Mouse (Mus musculus): ENCODE measurements around the gene Tusc2. TPM values are rescaled to one million over a fixed set of nuclear protein-coding genes. Genes with fewer than 3 reads are reported as not detected.

Tusc2 gene
- 23.5 and 25.3 TPM in 2 replicates for polyA plus RNA-seq (2011; ENCODE audit: insufficient read depth, insufficient read length, low read depth, missing spikeins)

- Histone ChIP-seq H3K9ac (ENCODE audit: low read depth, poor library complexity, severe bottlenecking) (peak within 1 kb of the TSS; percentile 75), H3K36me3 (ENCODE audit: control insufficient read depth, insufficient read depth, low read length, poor library complexity, severe bottlenecking) (peaks cover 33% of the 10 kb centered on the region), H3K27me3 (ENCODE audit: control insufficient read depth, insufficient read depth, low read length, poor library complexity, severe bottlenecking) (no peaks in the 10 kb centered on the region), H3K4me1 (ENCODE audit: control insufficient read depth, insufficient read depth, low read length) (peaks cover 2% of the 10 kb centered on the region), H3K27ac (ENCODE audit: insufficient read depth, low read length) (no peak within 1 kb of the TSS), H3K4me3 (ENCODE audit: low read depth, low read length) (peak within 1 kb of the TSS; percentile 70), H3K9me3 (replicated peaks; ENCODE audit: control insufficient read depth, insufficient read depth, low read length, poor library complexity, severe bottlenecking) (no peaks in the 10 kb centered on the region)
- TF ChIP-seq EP300 (IDR thresholded peaks at IDR 0.05; ENCODE audit: insufficient read depth, low read depth, low read length) (no peak), CTCF (IDR thresholded peaks at IDR 0.05; ENCODE audit: low read depth, low read length) (no peak), POLR2A (IDR thresholded peaks at IDR 0.05; ENCODE audit: insufficient read depth, low read length) (no peak)
These were observed at the start of gene Tusc2 for GRCm38 (mm10) chr9:107563029-107563581. Gene Tusc2 (plus strand): TSS chr9:107563255.

- Histone ChIP-seq H3K9ac (ENCODE audit: low read depth, poor library complexity, severe bottlenecking) (no peak overlapping the region), H3K9me3 (replicated peaks; ENCODE audit: control insufficient read depth, insufficient read depth, low read length, poor library complexity, severe bottlenecking) (no peaks in the 10 kb centered on the region), H3K27me3 (ENCODE audit: control insufficient read depth, insufficient read depth, low read length, poor library complexity, severe bottlenecking) (no peaks in the 10 kb centered on the region), H3K36me3 (ENCODE audit: control insufficient read depth, insufficient read depth, low read length, poor library complexity, severe bottlenecking) (no peaks in the 10 kb centered on the region), H3K4me3 (ENCODE audit: low read depth, low read length) (no peak overlapping the region), H3K27ac (ENCODE audit: insufficient read depth, low read length) (no peak overlapping the region), H3K4me1 (ENCODE audit: control insufficient read depth, insufficient read depth, low read length) (no peaks in the 10 kb centered on the region)
- TF ChIP-seq EP300 (IDR thresholded peaks at IDR 0.05; ENCODE audit: insufficient read depth, low read depth, low read length) (0 out of 2 replicates have a peak, but pooled peaks have one; percentile 52), POLR2A (IDR thresholded peaks at IDR 0.05; ENCODE audit: insufficient read depth, low read length) (no peak), CTCF (IDR thresholded peaks at IDR 0.05; ENCODE audit: low read depth, low read length) (peak; percentile 100)
These were observed 48.6 kb upstream of the Tusc2 start for GRCm38 (mm10) chr9:107514303-107514955.

- H3K27ac ChIP-seq (ENCODE audit: insufficient read depth, low read length) = no peak overlapping the region
- H3K4me3 ChIP-seq (ENCODE audit: low read depth, low read length) = no peak overlapping the region
- H3K4me1 ChIP-seq (ENCODE audit: control insufficient read depth, insufficient read depth, low read length) = peaks cover 8% of the 10 kb centered on the region
- H3K36me3 ChIP-seq (ENCODE audit: control insufficient read depth, insufficient read depth, low read length, poor library complexity, severe bottlenecking) = no peaks in the 10 kb centered on the region
- H3K9me3 ChIP-seq (replicated peaks; ENCODE audit: control insufficient read depth, insufficient read depth, low read length, poor library complexity, severe bottlenecking) = no peaks in the 10 kb centered on the region
- H3K27me3 ChIP-seq (ENCODE audit: control insufficient read depth, insufficient read depth, low read length, poor library complexity, severe bottlenecking) = no peaks in the 10 kb centered on the region
- no peak overlapping the region for H3K9ac ChIP-seq (ENCODE audit: low read depth, poor library complexity, severe bottlenecking)
- TF ChIP-seq EP300 (IDR thresholded peaks at IDR 0.05; ENCODE audit: insufficient read depth, low read depth, low read length) = no peak
- no peak for TF ChIP-seq CTCF (IDR thresholded peaks at IDR 0.05; ENCODE audit: low read depth, low read length)
- no peak for TF ChIP-seq POLR2A (IDR thresholded peaks at IDR 0.05; ENCODE audit: insufficient read depth, low read length)
These were observed 42.7 kb upstream of the Tusc2 start for GRCm38 (mm10) chr9:107520331-107520730.

- H3K36me3 ChIP-seq (ENCODE audit: control insufficient read depth, insufficient read depth, low read length, poor library complexity, severe bottlenecking) = no peaks in the 10 kb centered on the region
- no peak overlapping the region for H3K27ac ChIP-seq (ENCODE audit: insufficient read depth, low read length)
- no peaks in the 10 kb centered on the region for H3K27me3 ChIP-seq (ENCODE audit: control insufficient read depth, insufficient read depth, low read length, poor library complexity, severe bottlenecking)
- no peaks in the 10 kb centered on the region for H3K9me3 ChIP-seq (replicated peaks; ENCODE audit: control insufficient read depth, insufficient read depth, low read length, poor library complexity, severe bottlenecking)
- H3K9ac ChIP-seq (ENCODE audit: low read depth, poor library complexity, severe bottlenecking) = peak overlapping the region; percentile 49; the same call in 1 of the 2 replicates
- H3K4me1 ChIP-seq (ENCODE audit: control insufficient read depth, insufficient read depth, low read length) = peaks cover 8% of the 10 kb centered on the region
- TF ChIP-seq POLR2A (IDR thresholded peaks at IDR 0.05; ENCODE audit: insufficient read depth, low read length) = no peak
- no peak for TF ChIP-seq EP300 (IDR thresholded peaks at IDR 0.05; ENCODE audit: insufficient read depth, low read depth, low read length)
- no peak for TF ChIP-seq CTCF (IDR thresholded peaks at IDR 0.05; ENCODE audit: low read depth, low read length)
- H3K4me3 ChIP-seq (ENCODE audit: low read depth, low read length) = no peak overlapping the region
These were observed 41.9 kb upstream of the Tusc2 start for GRCm38 (mm10) chr9:107521190-107521589.

GRCm38 (mm10) chr9:107521711-107522399 is 41.2 kb upstream of the Tusc2 start:
- Histone ChIP-seq H3K4me3 (ENCODE audit: low read depth, low read length) (peak overlapping the region; percentile 29), H3K9ac (ENCODE audit: low read depth, poor library complexity, severe bottlenecking) (peak overlapping the region; percentile 49), H3K36me3 (ENCODE audit: control insufficient read depth, insufficient read depth, low read length, poor library complexity, severe bottlenecking) (no peaks in the 10 kb centered on the region), H3K9me3 (replicated peaks; ENCODE audit: control insufficient read depth, insufficient read depth, low read length, poor library complexity, severe bottlenecking) (no peaks in the 10 kb centered on the region), H3K27ac (ENCODE audit: insufficient read depth, low read length) (0 out of 2 replicates have a peak overlapping the region, but pooled peaks have one; percentile 7), H3K27me3 (ENCODE audit: control insufficient read depth, insufficient read depth, low read length, poor library complexity, severe bottlenecking) (no peaks in the 10 kb centered on the region), H3K4me1 (ENCODE audit: control insufficient read depth, insufficient read depth, low read length) (peaks cover 8% of the 10 kb centered on the region)
- TF ChIP-seq CTCF (IDR thresholded peaks at IDR 0.05; ENCODE audit: low read depth, low read length) (no peak), EP300 (IDR thresholded peaks at IDR 0.05; ENCODE audit: insufficient read depth, low read depth, low read length) (peak; percentile 63; the same call in 1 of the 2 replicates), POLR2A (IDR thresholded peaks at IDR 0.05; ENCODE audit: insufficient read depth, low read length) (no peak)
